Mouse (Mus musculus): ENCODE data around the gene 9330161L09Rik. TPM values are rescaled to one million over a fixed set of nuclear protein-coding genes. Genes with fewer than 3 reads are reported as not detected.

Gene 9330161L09Rik
- polyA plus RNA-seq, 1 experiment, result 1.2 TPM

GRCm38 (mm10) chr12:103358216-103358615 is 49.4 kb downstream of the 9330161L09Rik start:
- Histone ChIP-seq H3K4me1 (ENCODE audit: control insufficient read depth, insufficient read depth, low read length) (no peaks in the 10 kb centered on the region), H3K4me3 (replicated peaks; ENCODE audit: extremely low read depth, low read depth, low read length) (no peak overlapping the region)
- 64% methylated on average over 8 of the region's 8 CpGs for WGBS
- DNase-seq, result no peak
- TF ChIP-seq POLR2A (IDR thresholded peaks at IDR 0.05; ENCODE audit: borderline replicate concordance, extremely low read depth, low read depth, low read length) (no peak), CTCF (IDR thresholded peaks at IDR 0.05; ENCODE audit: insufficient read depth, low read length) (no peak)

Other genes starting within 250 kb of the 9330161L09Rik start
- gene Prima1, start 165.7 kb downstream of the 9330161L09Rik start, polyA plus RNA-seq (2012; rRNA removed), result 0.70 and 1.0 TPM in 2 replicates
- 0.47 and 1.00 TPM in 2 replicates for gene Fam181a, start 96.8 kb downstream of the 9330161L09Rik start, polyA plus RNA-seq (2012; rRNA removed)
- 24.4 and 35.1 TPM in 2 replicates for gene Asb2, start 51.8 kb downstream of the 9330161L09Rik start, polyA plus RNA-seq (2012; rRNA removed)
- 5.0 and 10.4 TPM in 2 replicates for gene Otub2, start 19.1 kb downstream of the 9330161L09Rik start, polyA plus RNA-seq (2012; rRNA removed)
- gene Ddx24, start 18.0 kb upstream of the 9330161L09Rik start, polyA plus RNA-seq (2012; rRNA removed), result 33.4 and 35.6 TPM in 2 replicates
- gene Ifi27, start 26.4 kb upstream of the 9330161L09Rik start, polyA plus RNA-seq (2012; rRNA removed), result 339 and 380 TPM in 2 replicates
- gene Ifi27l2a, start 35.9 kb upstream of the 9330161L09Rik start, polyA plus RNA-seq (2012; rRNA removed), result 319 and 789 TPM in 2 replicates
- 0.11 and 0.34 TPM in 2 replicates for gene Ifi27l2b, start 49.4 kb upstream of the 9330161L09Rik start, polyA plus RNA-seq (2012; rRNA removed)
- gene Ppp4r4, start 124.5 kb upstream of the 9330161L09Rik start, polyA plus RNA-seq (2012; rRNA removed), result 3.1 and 4.3 TPM in 2 replicates
- gene Serpina10, start 223.6 kb upstream of the 9330161L09Rik start, polyA plus RNA-seq (2012; rRNA removed), result 0.10 and 0.22 TPM in 2 replicates
- gene Serpina6, start 249.4 kb upstream of the 9330161L09Rik start, polyA plus RNA-seq (2012; rRNA removed), result 0.07 TPM in 1 of 2 replicates, not detected in the other

Measured in lung, adult 2 months (tissue).